Mouse (Mus musculus) ES-CJ7 (cell line): Measurements from ENCODE around the gene Ppp1cc.

Source experiments
- DNase-seq: peaks from one replicate; pipeline ENCODE4 v3.0.0; 2011; ENCODE audit warnings: low read depth, low spot score

The Ppp1cc gene

GRCm38 (mm10) chr5:122157827-122158381, at the start of gene Ppp1cc:
Ppp1cc (plus strand) TSS chr5:122158278.
- peak; percentile 96 for DNase-seq

- no peak for DNase-seq
These were observed 48.6 kb upstream of the Ppp1cc start for GRCm38 (mm10) chr5:122109325-122110060.

GRCm38 (mm10) chr5:122110625-122111024, 47.5 kb upstream of the Ppp1cc start:
- no peak for DNase-seq

GRCm38 (mm10) chr5:122111091-122111932, 46.8 kb upstream of the Ppp1cc start:
- peak; percentile 80 for DNase-seq

GRCm38 (mm10) chr5:122111933-122112248, 46.2 kb upstream of the Ppp1cc start:
- DNase-seq: peak; percentile 79

- DNase-seq: no peak
These were observed 44.6 kb upstream of the Ppp1cc start for GRCm38 (mm10) chr5:122113450-122113849.

GRCm38 (mm10) chr5:122114176-122114575, 43.9 kb upstream of the Ppp1cc start:
- peak; percentile 75 for DNase-seq

- no peak for DNase-seq
These were observed 42.8 kb upstream of the Ppp1cc start for GRCm38 (mm10) chr5:122115266-122115763.

- peak; percentile 90 for DNase-seq
These were observed 41.8 kb upstream of the Ppp1cc start for GRCm38 (mm10) chr5:122116243-122116642.

GRCm38 (mm10) chr5:122125211-122125760, 32.8 kb upstream of the Ppp1cc start:
- DNase-seq: no peak

- peak; percentile 88 for DNase-seq
These were observed 28.9 kb upstream of the Ppp1cc start for GRCm38 (mm10) chr5:122129068-122129655.

- DNase-seq: no peak
These were observed 27.6 kb upstream of the Ppp1cc start for GRCm38 (mm10) chr5:122130341-122130998.

GRCm38 (mm10) chr5:122131076-122132051, 26.7 kb upstream of the Ppp1cc start:
- DNase-seq: peak; percentile 77

GRCm38 (mm10) chr5:122132167-122133049, 25.7 kb upstream of the Ppp1cc start:
- no peak for DNase-seq

GRCm38 (mm10) chr5:122133050-122133389, 25.1 kb upstream of the Ppp1cc start:
- DNase-seq: no peak

- DNase-seq: no peak
These were observed 23.4 kb upstream of the Ppp1cc start for GRCm38 (mm10) chr5:122134395-122135289.

- DNase-seq: no peak
These were observed 22.7 kb upstream of the Ppp1cc start for GRCm38 (mm10) chr5:122135290-122135882.
